Mouse (Mus musculus) MEL (cell line): ENCODE measurements around the gene Mmgt2.

Source experiments
- CHD2 ChIP-seq: IDR thresholded peaks from 2 replicates; pipeline ENCODE4 v1.6.1; 2011; ENCODE audit warnings: low read length, improper control_type of control experiment
- CTCF ChIP-seq, 3 experiments: IDR thresholded peaks in 2 of 3; conservative IDR thresholded peaks in 1 of 3; 2 replicates each; pipeline ENCODE4 v1.5.1; 2011 to 2012; ENCODE audit warnings: low read length in 3 of 3, low read depth in 2 of 3, mild to moderate bottlenecking in 2 of 3, improper control_type of control experiment in 1 of 3, inconsistent platforms in 1 of 3, mixed read lengths in 1 of 3, moderate library complexity in 1 of 3; ENCODE audit not compliant: control insufficient read depth in 1 of 3, insufficient read depth in 1 of 3, poor library complexity in 1 of 3, severe bottlenecking in 1 of 3
- HCFC1 ChIP-seq: IDR thresholded peaks from 2 replicates; pipeline ENCODE4 v1.6.1; 2012; ENCODE audit warnings: low read depth, mild to moderate bottlenecking, inconsistent platforms, low read length, improper control_type of control experiment, moderate library complexity
- JUND ChIP-seq: IDR thresholded peaks from 2 replicates; pipeline ENCODE4 v1.6.1; 2011; ENCODE audit warnings: low read depth, mild to moderate bottlenecking, improper control_type of control experiment, low read length
- MAX ChIP-seq: IDR thresholded peaks from 2 replicates; pipeline ENCODE4 v1.6.1; 2011; ENCODE audit warnings: low read length, improper control_type of control experiment
- POLR2A ChIP-seq, 2 experiments: IDR thresholded peaks; 2 replicates each; pipeline ENCODE4 v1.6.1; 2011 to 2012; ENCODE audit warnings: low read length in 2 of 2, mild to moderate bottlenecking in 2 of 2, control low read depth in 1 of 2, improper control_type of control experiment in 1 of 2, low read depth in 1 of 2, moderate library complexity in 1 of 2; ENCODE audit not compliant: control insufficient read depth in 1 of 2, insufficient read depth in 1 of 2, poor library complexity in 1 of 2
- USF1 ChIP-seq: IDR thresholded peaks from 2 replicates; pipeline ENCODE4 v1.6.1; 2014; ENCODE audit warnings: low read depth, mild to moderate bottlenecking, inconsistent platforms, low read length, improper control_type of control experiment, moderate library complexity
- USF2 ChIP-seq, 2 experiments: IDR thresholded peaks; 2 replicates each; pipeline ENCODE4 v1.6.1; 2011 to 2012; ENCODE audit warnings: improper control_type of control experiment in 2 of 2, low read length in 2 of 2, borderline replicate concordance in 1 of 2, inconsistent platforms in 1 of 2, low read depth in 1 of 2, mild to moderate bottlenecking in 1 of 2; ENCODE audit not compliant: insufficient read depth in 1 of 2
- ZNF384 ChIP-seq: IDR thresholded peaks from 2 replicates; pipeline ENCODE4 v1.6.1; 2012; ENCODE audit warnings: low read depth, mild to moderate bottlenecking, inconsistent platforms, low read length, improper control_type of control experiment

GRCm38 (mm10) chr11:62604123-62604706 lies 44.2 kb upstream of the Mmgt2 start:
- TF ChIP-seq MAX (no peak), HCFC1 (no peak), USF1 (no peak), USF2 (IDR thresholded peaks at IDR 0.05; ENCODE audit: borderline replicate concordance in 1 of 2, insufficient read depth in 1 of 2, low read depth in 1 of 2, low read length in 2 of 2) (no peak), ZNF384 (no peak), CTCF (IDR thresholded peaks at IDR 0.05 in 2 of 3, conservative IDR thresholded peaks at IDR 0.05 in 1 of 3; ENCODE audit: control insufficient read depth in 1 of 3, insufficient read depth in 1 of 3, low read depth in 2 of 3, low read length in 3 of 3, poor library complexity in 1 of 3, severe bottlenecking in 1 of 3) (no peak), JUND (no peak), POLR2A (IDR thresholded peaks at IDR 0.05; ENCODE audit: control insufficient read depth in 1 of 2, insufficient read depth in 1 of 2, low read depth in 1 of 2, low read length in 2 of 2, poor library complexity in 1 of 2) (no peak), CHD2 (no peak)
